Mouse (Mus musculus): ENCODE data around the gene Cdk8.

DNA sequence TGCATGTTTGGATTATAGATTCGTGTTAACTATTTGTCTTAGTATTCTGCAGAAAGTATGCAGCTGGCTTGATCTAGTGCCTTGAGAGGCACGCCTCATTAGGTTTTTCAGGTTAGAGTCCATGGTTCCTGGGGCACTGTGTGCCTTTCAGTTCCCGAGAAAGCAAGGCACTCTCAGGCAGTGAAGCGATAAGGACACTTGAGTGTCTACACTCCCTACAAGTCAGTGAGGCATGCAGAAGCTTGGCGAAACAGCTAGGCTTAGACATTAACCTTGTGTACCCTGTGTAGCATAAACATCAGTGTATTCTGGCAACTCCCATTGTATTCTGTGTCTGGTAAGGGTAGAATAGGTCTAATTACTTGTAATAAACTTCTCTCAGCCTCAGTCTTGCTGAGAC is 25.5 kb upstream of the Cdk8 start:
- TF ChIP-seq CTCF (IDR thresholded peaks at IDR 0.05; ENCODE audit: extremely low read depth, insufficient read depth, insufficient read length, insufficient replicate concordance) (no peak), POLR2A (IDR thresholded peaks at IDR 0.05; ENCODE audit: low read depth, low read length) (no peak)

Measured in spleen, adult 2 months (tissue).